Mouse (Mus musculus) thymus, postnatal 36 days (tissue): ENCODE results near the gene Ube2g1.
"Not testable (repeated sequence)": the region's sequence is repeated elsewhere in the genome, so short reads cannot be mapped to it uniquely, and the experiment has no call there.

Experiments used
- DNase-seq, 2 experiments: peaks; one replicate each; pipeline ENCODE4 v3.0.0; 2022; ENCODE audit warnings: mixed read lengths in 2 of 2

Gene Ube2g1

GRCm38 (mm10) chr11:72607469-72608070 is 487 bp downstream of the Ube2g1 start:
- peak; percentile 70 to 81 for DNase-seq

GRCm38 (mm10) chr11:72608071-72608679 is 1.1 kb downstream of the Ube2g1 start:
- DNase-seq, result peak; percentile 87 to 90

GRCm38 (mm10) chr11:72609242-72609641 is 2.2 kb downstream of the Ube2g1 start:
- DNase-seq, result no peak

GRCm38 (mm10) chr11:72614336-72614735 is 7.3 kb downstream of the Ube2g1 start:
- not testable (repeated sequence) for DNase-seq

GRCm38 (mm10) chr11:72615931-72616330 is 8.8 kb downstream of the Ube2g1 start:
- DNase-seq, result no peak

- no peak for DNase-seq
Observed at GRCm38 (mm10) chr11:72618476-72618875, 11.4 kb downstream of the Ube2g1 start.

- no peak for DNase-seq
Observed at GRCm38 (mm10) chr11:72642730-72643129, 35.6 kb downstream of the Ube2g1 start.

GRCm38 (mm10) chr11:72645386-72645785 is 38.3 kb downstream of the Ube2g1 start:
- no peak for DNase-seq

- DNase-seq, result no peak
Observed at GRCm38 (mm10) chr11:72650347-72650746, 43.3 kb downstream of the Ube2g1 start.

GRCm38 (mm10) chr11:72659918-72660317 is 52.8 kb downstream of the Ube2g1 start:
- DNase-seq, result no peak

GRCm38 (mm10) chr11:72660359-72660758 is 53.3 kb downstream of the Ube2g1 start:
- no peak for DNase-seq

GRCm38 (mm10) chr11:72664641-72665040 is 57.6 kb downstream of the Ube2g1 start:
- no peak for DNase-seq

- no peak for DNase-seq
Observed at GRCm38 (mm10) chr11:72670634-72671033, 63.6 kb downstream of the Ube2g1 start.

GRCm38 (mm10) chr11:72671294-72671988 is 64.4 kb downstream of the Ube2g1 start:
- no peak for DNase-seq

GRCm38 (mm10) chr11:72672438-72672837 is 65.4 kb downstream of the Ube2g1 start:
- DNase-seq, result no peak

GRCm38 (mm10) chr11:72675280-72675679 is 68.2 kb downstream of the Ube2g1 start:
- DNase-seq, result no peak

- DNase-seq, result no peak
Observed at GRCm38 (mm10) chr11:72680726-72681125, 73.6 kb downstream of the Ube2g1 start.

- no peak for DNase-seq
Observed at GRCm38 (mm10) chr11:72683402-72683801, 76.3 kb downstream of the Ube2g1 start.

GRCm38 (mm10) chr11:72686697-72687096 is 79.6 kb downstream of the Ube2g1 start:
- no peak for DNase-seq

- DNase-seq, result no peak
Observed at GRCm38 (mm10) chr11:72688242-72688641, 81.2 kb downstream of the Ube2g1 start.

- DNase-seq, result no peak
Observed at GRCm38 (mm10) chr11:72689115-72689514, 82.0 kb downstream of the Ube2g1 start.

GRCm38 (mm10) chr11:72689551-72690510 is 82.7 kb downstream of the Ube2g1 start, which contains the start of gene Ankfy1:
Gene Ankfy1 (plus strand): TSS chr11:72690006.
- peak; percentile 97 to 99 for DNase-seq

- no peak for DNase-seq
Observed at GRCm38 (mm10) chr11:72692353-72692752, 85.3 kb downstream of the Ube2g1 start.
